Mouse (Mus musculus) neural tube, embryonic 13.5 days (tissue): ENCODE measurements around the gene Clec2i. TPM values are rescaled to one million over a fixed set of nuclear protein-coding genes. Genes with fewer than 3 reads are reported as not detected.
"Not testable (repeated sequence)": the region's sequence is repeated elsewhere in the genome, so short reads cannot be mapped to it uniquely, and the experiment has no call there.

Experiments
- ATAC-seq: fragments of 200-750 bp; cut with Nextera tagmentation; 2 replicates; pipeline ENCODE4 v1.8.0; 2017; ENCODE audit warnings: low read depth, mild to moderate bottlenecking, moderate TSS enrichment, moderate library complexity
- H3K27ac ChIP-seq: fragments of 300-500 bp; sonication (generic); replicated peaks from 2 replicates; pipeline ENCODE4 v1.5.1; 2015; ENCODE audit warnings: moderate library complexity, mild to moderate bottlenecking, inconsistent platforms
- H3K27me3 ChIP-seq: fragments of 300-500 bp; sonication (generic); 2 replicates; pipeline ENCODE4 v1.6.1; 2015; ENCODE audit warnings: mild to moderate bottlenecking, inconsistent platforms
- H3K36me3 ChIP-seq: fragments of 300-500 bp; sonication (generic); 2 replicates; pipeline ENCODE4 v1.6.1; 2015; ENCODE audit warnings: mild to moderate bottlenecking, inconsistent platforms
- H3K4me1 ChIP-seq: fragments of 300-500 bp; sonication (generic); replicated peaks from 2 replicates; pipeline ENCODE4 v1.6.1; 2015; ENCODE audit warnings: inconsistent platforms
- H3K4me2 ChIP-seq: fragments of 300-500 bp; sonication (generic); 2 replicates; pipeline ENCODE4 v1.6.1; 2015; ENCODE audit warnings: inconsistent platforms, mild to moderate bottlenecking, moderate library complexity
- H3K4me3 ChIP-seq: fragments of 300-500 bp; sonication (generic); 2 replicates; pipeline ENCODE4 v1.5.1; 2015; ENCODE audit warnings: mild to moderate bottlenecking, inconsistent platforms
- H3K9ac ChIP-seq: fragments of 300-500 bp; sonication (generic); 2 replicates; pipeline ENCODE4 v1.6.1; 2015; ENCODE audit warnings: moderate library complexity, mild to moderate bottlenecking, inconsistent platforms
- H3K9me3 ChIP-seq: fragments of 300-500 bp; sonication (generic); 2 replicates; pipeline ENCODE4 v1.6.1; 2016; ENCODE audit warnings: inconsistent platforms
- WGBS: fragments of 180-500 bp; shearing (Covaris S2); methylation state at CpG from one replicate; pipeline ENCODE4 v1.1.7; 2015; 5-methylcytosine and 5-hydroxymethylcytosine counted together
- polyA plus RNA-seq: library from polyadenylated mRNA; unstranded; fragments of >200 nt; fragmentation: Nextera tagmentation; extraction: Ambion mirVana; gene quantifications from 2 replicates; pipeline ENCODE4 v1.2.1, GENCODE M21; 2015

Clec2i gene
- polyA plus RNA-seq: not detected in 2 replicates

DNA sequence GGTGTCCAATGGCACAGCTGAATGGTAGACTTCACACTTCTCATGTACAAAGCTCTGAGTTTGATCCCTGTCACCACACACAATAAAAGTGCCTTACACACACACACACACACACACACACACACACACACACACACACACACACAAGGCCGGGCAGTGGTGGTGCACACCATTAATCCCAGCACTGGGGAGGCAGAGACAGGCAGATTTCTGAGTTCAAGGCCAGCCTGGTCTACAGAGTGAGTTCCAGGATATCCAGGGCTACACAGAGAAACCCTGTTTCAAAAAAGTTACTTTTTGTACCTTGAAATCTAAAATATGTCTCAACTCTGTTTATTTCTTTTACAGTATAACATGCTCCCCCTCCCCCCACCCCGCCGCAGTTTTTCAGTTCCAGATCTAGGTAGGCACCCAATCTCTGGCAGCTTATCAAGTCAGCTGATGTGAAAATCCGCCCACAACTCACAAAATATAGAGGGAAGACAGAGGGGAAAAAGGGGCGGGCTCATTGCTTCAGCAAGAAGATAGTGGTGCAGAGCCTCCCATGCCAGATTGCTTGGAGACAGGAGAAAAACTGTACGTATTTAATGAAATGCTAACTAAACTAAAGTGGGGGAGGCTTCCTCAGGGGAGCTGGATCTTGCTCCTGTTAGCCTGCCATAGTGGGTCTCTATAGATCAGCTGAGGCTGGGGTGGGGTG, at the start of gene Clec2i:
Gene Clec2i (plus strand): TSS at position 498 of the 700 bp plus-strand sequence.
- H3K4me2 ChIP-seq, ATAC-seq, H3K4me1 ChIP-seq, H3K9ac ChIP-seq, H3K9me3 ChIP-seq, H3K4me3 ChIP-seq, H3K27ac ChIP-seq, H3K36me3 ChIP-seq, H3K27me3 ChIP-seq: not testable (repeated sequence)
- 89% methylated on average over 6 of the region's 6 CpGs for WGBS

DNA sequence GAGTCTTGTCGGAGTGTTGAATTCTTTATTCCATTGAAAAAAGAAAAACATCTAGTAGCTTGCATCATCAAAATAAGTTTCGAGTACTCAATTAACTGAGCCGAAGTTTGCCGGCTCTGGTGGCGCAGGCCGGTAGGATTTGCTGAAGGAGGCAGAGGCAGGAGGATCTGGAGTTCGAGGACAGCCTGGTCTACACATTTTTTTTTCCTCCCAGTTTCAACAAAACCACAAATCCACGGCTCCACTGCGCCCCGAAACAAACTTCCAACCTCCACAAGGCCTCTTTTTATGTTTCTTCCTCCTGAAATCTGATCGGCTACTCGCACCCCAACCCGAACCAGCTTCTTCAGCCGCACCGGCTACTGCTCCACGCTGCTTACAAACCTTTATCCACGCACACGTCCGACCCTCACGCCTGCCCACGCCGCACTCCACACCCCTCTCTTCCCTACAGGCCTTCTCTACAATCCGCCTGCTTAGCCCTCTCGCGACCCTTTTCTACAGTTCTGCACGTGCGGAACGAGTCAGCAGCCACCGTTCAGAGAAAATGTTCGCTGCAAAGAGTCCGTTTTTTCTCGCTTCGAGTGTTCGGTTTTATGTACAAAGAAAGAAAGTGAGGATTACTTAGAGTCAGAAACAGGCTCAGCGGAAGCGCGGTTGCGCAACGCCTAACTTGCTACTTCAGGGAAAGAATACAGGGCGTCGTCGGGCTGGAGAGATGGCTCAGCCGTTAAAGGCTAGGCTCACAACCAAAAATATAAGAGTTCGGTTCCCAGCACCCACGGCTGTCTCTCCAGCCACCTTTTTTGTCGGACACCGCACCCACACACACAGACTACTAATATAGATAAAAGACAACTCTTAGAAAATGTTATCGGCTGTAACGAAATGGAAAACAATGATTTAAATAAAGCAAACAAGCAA, 48.8 kb upstream of the Clec2i start:
- peak; percentile 54 for ATAC-seq
- peaks cover 16% of the 10 kb centered on the region for H3K4me1 ChIP-seq
- no peaks in the 10 kb centered on the region for H3K27me3 ChIP-seq
- H3K9me3 ChIP-seq: no peaks in the 10 kb centered on the region
- H3K4me2 ChIP-seq: peak overlapping the region; percentile 58
- peak overlapping the region; percentile 89 for H3K27ac ChIP-seq
- under 1% methylated on average over 49 of the region's 49 CpGs for WGBS
- peak overlapping the region; percentile 78 for H3K4me3 ChIP-seq
- peak overlapping the region; percentile 87 for H3K9ac ChIP-seq
- H3K36me3 ChIP-seq: no peaks in the 10 kb centered on the region

DNA sequence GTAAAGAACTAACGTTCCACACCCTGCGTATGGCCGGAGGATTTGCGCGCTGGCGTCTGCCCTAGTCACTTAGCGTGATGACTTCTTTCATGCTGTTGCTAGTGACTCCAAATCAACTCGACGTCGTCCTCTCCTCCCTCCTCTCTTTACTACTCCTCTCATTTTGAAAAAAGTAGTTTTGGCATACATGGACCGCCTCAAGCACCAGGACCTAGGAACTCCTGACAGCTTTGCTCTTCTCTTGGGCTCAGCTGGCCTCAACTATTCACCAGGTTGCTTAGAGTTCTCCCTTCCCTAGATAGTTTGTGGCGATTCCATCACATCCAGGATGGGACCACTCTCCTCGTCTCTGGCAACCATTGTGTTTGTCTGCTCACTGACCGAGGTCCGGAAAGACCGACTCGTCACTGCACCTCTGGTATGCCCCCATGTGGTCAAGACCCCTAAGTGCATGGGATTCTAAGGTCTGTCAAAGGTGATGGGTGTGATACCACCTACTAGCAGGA, 48.1 kb upstream of the Clec2i start:
- peak overlapping the region; percentile 58 for H3K4me2 ChIP-seq
- H3K4me1 ChIP-seq: peaks cover 20% of the 10 kb centered on the region
- H3K27me3 ChIP-seq: no peaks in the 10 kb centered on the region
- H3K4me3 ChIP-seq: peak overlapping the region; percentile 78
- H3K9ac ChIP-seq: peak overlapping the region; percentile 61
- no peak for ATAC-seq
- peak overlapping the region; percentile 89 for H3K27ac ChIP-seq
- WGBS: 0% methylated on average over 17 of the region's 17 CpGs
- no peaks in the 10 kb centered on the region for H3K36me3 ChIP-seq
- no peaks in the 10 kb centered on the region for H3K9me3 ChIP-seq

DNA sequence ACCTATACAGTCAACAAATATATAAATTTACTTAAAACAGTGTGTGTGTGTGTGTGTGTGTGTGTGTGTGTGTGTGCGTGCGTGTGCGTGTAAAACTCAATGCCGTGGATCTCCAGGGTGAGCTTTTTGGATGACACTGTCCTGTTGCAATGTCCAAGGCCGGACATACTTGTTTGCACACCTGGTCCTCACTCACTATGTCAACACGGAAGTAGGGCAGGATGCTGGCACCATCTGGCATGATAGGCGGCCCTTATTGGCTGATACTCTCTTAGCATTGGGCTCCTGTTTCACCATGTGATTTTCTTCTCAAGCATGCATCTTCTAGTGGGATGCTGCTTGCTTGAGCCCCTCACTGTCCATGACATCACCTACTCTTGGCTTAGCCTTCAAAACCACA, 47.5 kb upstream of the Clec2i start:
- 77% methylated on average over 7 of the region's 7 CpGs for WGBS
- Histone ChIP-seq H3K9ac (peak overlapping the region; percentile 61; the same call in 1 of the 2 replicates), H3K36me3 (no peaks in the 10 kb centered on the region), H3K4me1 (peaks cover 24% of the 10 kb centered on the region), H3K4me3 (peak overlapping the region; percentile 78), H3K27me3 (no peaks in the 10 kb centered on the region), H3K9me3 (no peaks in the 10 kb centered on the region), H3K27ac (no peak overlapping the region), H3K4me2 (peak overlapping the region; percentile 58)
- ATAC-seq: no peak

DNA sequence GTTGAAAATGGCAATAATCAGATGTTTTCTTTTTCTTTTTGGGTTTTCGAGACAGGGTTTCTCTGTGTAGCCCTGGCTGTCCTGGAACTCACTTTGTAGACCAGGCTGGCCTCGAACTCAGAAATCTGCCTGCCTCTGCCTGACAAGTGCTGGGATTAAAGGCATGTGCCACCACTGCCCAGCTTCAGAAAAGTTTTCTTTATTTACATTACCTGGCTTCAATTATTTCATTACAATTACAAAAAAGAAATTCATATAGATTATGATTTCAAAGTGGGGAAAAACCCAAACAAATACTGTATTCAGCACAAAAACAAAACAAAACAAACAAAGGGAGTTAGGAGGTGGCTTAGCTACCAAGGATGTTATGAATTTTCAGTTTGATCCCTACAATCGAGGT, 46.7 kb upstream of the Clec2i start:
- ATAC-seq, H3K9me3 ChIP-seq, H3K4me3 ChIP-seq, H3K9ac ChIP-seq, H3K27ac ChIP-seq, H3K27me3 ChIP-seq, H3K36me3 ChIP-seq, H3K4me2 ChIP-seq: not testable (repeated sequence)
- WGBS: 85% methylated on average over 3 of the region's 3 CpGs
- H3K4me1 ChIP-seq: peaks cover 24% of the 10 kb centered on the region

DNA sequence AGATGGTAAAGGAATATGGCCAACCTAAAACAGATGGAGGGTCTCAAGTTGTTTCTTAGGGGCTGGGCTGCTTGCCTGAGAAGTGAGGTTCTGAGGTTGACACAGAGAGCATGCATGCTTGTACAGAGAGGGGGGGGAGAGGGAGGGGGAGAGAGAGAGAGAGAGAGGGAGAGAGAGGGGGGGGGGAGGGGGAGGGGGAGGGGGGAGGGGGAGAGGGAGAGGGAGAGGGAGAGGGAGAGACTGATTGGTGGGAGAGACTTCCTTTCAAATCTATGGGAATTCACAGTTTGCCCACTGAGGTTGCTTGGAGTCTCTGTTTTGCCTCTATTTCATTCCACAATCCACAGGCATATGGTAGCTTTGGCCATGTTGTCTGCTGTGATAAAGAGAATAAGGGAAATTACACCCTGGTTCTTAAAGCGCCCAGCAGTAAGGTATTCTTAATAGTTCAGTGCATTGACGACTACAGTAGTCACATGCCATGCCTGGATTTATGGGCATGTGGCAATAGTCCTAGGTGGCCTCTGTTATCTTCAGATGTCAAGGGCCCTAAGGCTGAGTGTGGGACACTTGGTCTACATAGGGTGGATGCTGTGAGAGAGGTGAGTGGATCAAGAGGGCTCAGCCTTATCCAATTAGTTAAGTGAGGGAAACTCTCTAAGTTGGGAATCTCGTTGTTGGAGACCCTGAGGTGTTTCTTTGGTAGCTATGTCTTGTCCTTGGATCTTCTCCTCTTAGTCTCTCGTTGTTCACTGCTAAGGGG, 45.9 kb upstream of the Clec2i start:
- peak overlapping the region; percentile 75 for H3K9ac ChIP-seq
- no peak for ATAC-seq
- no peaks in the 10 kb centered on the region for H3K9me3 ChIP-seq
- peak overlapping the region; percentile 59 for H3K4me3 ChIP-seq
- WGBS: 42% methylated on average over 4 of the region's 4 CpGs
- no peak overlapping the region for H3K27ac ChIP-seq
- H3K4me2 ChIP-seq: peak overlapping the region; percentile 82
- H3K36me3 ChIP-seq: no peaks in the 10 kb centered on the region
- peaks cover 24% of the 10 kb centered on the region for H3K4me1 ChIP-seq
- no peaks in the 10 kb centered on the region for H3K27me3 ChIP-seq

DNA sequence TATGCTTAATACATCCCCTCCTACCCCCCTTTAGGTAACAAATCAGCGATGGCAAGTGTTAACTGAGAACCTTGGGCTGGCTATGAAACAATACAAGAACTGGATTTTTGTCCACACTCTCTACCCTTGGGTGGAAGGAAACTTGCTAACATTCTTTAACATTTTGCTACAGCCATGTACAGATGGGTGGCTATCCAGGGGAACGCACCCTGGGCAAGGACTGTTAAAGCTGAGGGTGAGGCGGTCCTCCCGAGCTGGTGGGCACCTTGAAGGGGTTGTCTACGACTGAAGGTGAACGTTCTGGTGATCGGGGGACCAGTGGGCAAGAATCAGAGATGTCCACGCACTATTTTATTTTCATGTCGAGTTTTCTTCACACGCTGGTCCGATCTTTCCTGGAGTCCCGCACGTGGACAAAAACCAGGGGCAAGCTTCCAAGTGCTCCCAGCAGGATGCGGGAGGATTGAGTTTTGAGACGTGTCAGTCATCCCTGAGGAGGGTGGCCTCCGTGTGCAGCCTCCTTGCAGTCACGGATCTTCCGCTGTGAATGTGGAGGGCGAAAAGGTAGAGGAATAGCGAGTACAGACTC, 44.9 kb upstream of the Clec2i start:
- H3K4me3 ChIP-seq: peak overlapping the region; percentile 59
- H3K9me3 ChIP-seq: no peaks in the 10 kb centered on the region
- H3K4me1 ChIP-seq: peaks cover 24% of the 10 kb centered on the region
- H3K36me3 ChIP-seq: no peaks in the 10 kb centered on the region
- WGBS: under 1% methylated on average over 20 of the region's 20 CpGs
- no peak for ATAC-seq
- peak overlapping the region; percentile 75 for H3K9ac ChIP-seq
- no peaks in the 10 kb centered on the region for H3K27me3 ChIP-seq
- H3K27ac ChIP-seq: peak overlapping the region; percentile 84
- H3K4me2 ChIP-seq: peak overlapping the region; percentile 82

DNA sequence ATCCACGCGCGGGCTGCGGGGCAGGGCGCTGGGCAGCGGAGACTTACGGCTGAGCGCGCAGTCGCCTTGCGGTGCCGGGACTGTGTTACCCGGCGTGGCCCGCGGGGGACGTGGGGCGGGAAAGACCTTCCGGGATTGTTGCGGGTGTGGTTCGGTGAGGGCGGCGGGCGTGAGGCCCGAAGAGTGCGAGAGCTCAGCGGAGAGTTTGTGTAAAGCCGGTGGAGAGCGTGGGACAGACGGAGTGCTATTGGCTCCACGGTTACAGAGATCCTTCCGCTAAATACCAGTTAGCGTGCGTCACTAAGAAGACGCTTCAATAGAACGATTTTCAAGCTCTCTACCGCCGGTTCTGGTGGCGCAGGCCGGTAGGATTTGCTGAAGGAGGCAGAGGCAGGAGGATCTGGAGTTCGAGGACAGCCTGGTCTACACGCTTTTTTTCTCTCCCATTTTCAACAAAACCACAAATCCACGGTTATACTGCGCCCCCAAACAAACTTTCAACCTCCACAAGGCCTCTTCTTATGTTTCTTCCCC, 44.4 kb upstream of the Clec2i start:
- no peaks in the 10 kb centered on the region for H3K9me3 ChIP-seq
- H3K27me3 ChIP-seq: no peaks in the 10 kb centered on the region
- H3K27ac ChIP-seq: peak overlapping the region; percentile 91
- ATAC-seq: peak; percentile 85
- under 1% methylated on average over 44 of the region's 44 CpGs for WGBS
- H3K4me3 ChIP-seq: peak overlapping the region; percentile 59
- peak overlapping the region; percentile 82 for H3K4me2 ChIP-seq
- H3K4me1 ChIP-seq: peaks cover 24% of the 10 kb centered on the region
- peak overlapping the region; percentile 79 for H3K9ac ChIP-seq
- H3K36me3 ChIP-seq: no peaks in the 10 kb centered on the region

DNA sequence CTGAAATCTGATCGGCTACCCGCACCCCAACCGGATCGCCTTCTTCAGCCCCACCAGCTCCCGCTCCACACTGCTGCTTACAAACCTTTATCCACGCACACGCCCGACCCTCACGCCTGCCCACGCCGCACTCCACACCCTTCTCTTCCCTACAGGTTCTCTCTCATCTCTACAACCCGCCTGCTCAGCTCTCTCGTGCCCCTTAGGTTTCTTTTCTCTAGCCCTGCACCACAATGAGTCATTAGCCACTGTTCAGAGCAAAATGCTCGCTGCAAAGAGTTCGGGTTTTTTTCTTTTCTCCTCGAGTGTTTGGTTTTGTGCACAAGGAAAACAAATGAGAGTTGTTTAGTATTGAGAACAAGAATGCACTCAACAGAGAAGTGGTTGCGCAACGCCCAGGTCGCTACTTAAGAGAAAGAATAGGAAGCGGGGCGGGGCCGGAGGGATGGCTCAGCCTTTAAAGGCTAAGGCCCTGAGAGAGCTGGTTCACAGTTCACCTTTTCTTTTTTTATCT, 43.9 kb upstream of the Clec2i start:
- H3K9me3 ChIP-seq: no peaks in the 10 kb centered on the region
- peak overlapping the region; percentile 82 for H3K4me2 ChIP-seq
- no peaks in the 10 kb centered on the region for H3K27me3 ChIP-seq
- peak; percentile 64 for ATAC-seq
- peak overlapping the region; percentile 91 for H3K27ac ChIP-seq
- no peaks in the 10 kb centered on the region for H3K36me3 ChIP-seq
- under 1% methylated on average over 22 of the region's 22 CpGs for WGBS
- peak overlapping the region; percentile 59 for H3K4me3 ChIP-seq
- peaks cover 24% of the 10 kb centered on the region for H3K4me1 ChIP-seq
- H3K9ac ChIP-seq: peak overlapping the region; percentile 79

DNA sequence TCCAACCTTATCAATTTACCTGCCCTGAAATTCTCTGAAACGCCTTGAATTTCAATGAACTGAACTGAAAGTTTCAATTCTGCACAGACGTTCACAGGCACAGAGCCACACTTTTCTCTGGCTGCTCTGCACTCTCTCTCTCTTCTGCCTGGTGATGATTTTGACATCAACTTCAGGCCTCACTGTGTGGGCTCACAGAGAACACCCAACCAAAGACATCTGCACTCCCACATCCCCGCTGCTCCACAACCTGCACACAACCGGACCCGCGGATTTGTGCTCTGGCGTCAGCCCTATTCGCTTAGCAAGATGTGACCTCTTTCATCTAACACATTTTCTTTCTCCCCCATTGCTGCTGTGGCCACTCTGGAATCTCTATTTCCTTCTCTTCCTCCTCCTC, 43.3 kb upstream of the Clec2i start:
- Histone ChIP-seq H3K9me3 (no peaks in the 10 kb centered on the region), H3K4me3 (peak overlapping the region; percentile 59), H3K4me2 (peak overlapping the region; percentile 82), H3K9ac (peak overlapping the region; percentile 79), H3K27ac (no peak overlapping the region), H3K27me3 (no peaks in the 10 kb centered on the region), H3K36me3 (no peaks in the 10 kb centered on the region), H3K4me1 (peaks cover 24% of the 10 kb centered on the region)
- ATAC-seq: no peak
- WGBS: 35% methylated on average over 8 of the region's 8 CpGs

DNA sequence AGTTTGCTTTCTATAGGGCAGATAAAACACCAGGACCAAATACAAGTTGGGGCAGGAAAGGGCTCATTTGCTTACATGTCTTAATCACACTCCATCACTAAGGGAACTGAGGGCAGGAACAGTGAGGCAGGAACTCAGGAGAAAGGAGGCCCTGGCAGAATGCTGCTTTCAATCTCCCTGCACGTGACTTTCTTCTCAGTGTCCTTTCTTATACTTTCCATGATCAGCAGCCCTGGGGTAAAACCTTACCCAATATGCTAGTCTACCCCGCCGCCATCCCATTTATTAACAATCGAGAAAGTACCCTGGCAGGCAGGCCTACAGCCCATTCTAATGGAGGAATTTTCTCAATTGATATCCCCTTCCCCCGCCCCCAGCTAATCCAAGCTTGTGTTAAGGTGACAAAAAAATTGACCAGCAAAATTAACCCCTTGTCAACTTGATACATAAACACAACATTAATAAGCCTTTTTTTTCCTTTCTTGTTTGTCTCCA, 42.8 kb upstream of the Clec2i start:
- Histone ChIP-seq H3K4me1 (peaks cover 21% of the 10 kb centered on the region), H3K27ac (0 out of 2 replicates have a peak overlapping the region, but pooled peaks have one; percentile 15), H3K4me2 (peak overlapping the region; percentile 82), H3K9me3 (no peaks in the 10 kb centered on the region), H3K4me3 (peak overlapping the region; percentile 59; the same call in 1 of the 2 replicates), H3K36me3 (no peaks in the 10 kb centered on the region), H3K9ac (0 out of 2 replicates have a peak overlapping the region, but pooled peaks have one; percentile 1), H3K27me3 (no peaks in the 10 kb centered on the region)
- WGBS: 86% methylated on average over 5 of the region's 5 CpGs
- no peak for ATAC-seq
